ENCODE assay signal across 9 mouse cellular contexts in the genomic region with DNA sequence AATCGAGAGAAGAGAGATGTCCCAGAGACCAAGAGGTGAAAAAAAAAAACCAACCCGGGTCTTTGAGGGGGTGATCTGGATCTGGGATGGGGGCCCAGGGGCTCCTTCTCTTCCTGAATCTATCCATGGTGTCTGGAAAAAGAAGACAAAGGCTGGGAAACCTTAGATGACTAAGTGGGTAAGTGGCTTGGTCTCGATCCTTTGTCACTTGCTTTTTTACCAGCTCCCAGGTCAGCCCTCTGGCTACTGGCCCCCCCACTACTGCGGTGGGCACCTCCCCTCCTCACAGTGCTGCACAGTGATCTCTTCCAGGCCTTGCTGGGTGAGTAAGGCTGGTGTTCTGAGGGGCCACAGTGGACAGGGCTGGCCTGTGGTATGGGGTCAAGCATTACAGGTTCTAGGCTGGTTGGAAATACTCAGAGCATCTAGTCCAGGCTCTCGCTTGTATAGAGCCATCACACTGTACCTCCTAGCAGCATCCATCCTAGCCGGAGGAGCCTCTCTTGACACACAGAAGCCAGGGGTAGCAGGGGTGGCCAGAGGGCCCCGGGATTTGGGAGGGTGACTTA. TPM values are rescaled to one million over a fixed set of nuclear protein-coding genes. Genes with fewer than 3 reads are reported as not detected.
A peak's percentile ranks its signal among the peaks of the same experiment; 100 is the strongest.
DNase-seq lines count a peak whose midpoint lies in the region; ATAC-seq and TF ChIP-seq lines count a peak whose summit lies in the region.
"Had no signal": no experiment of that assay in that cellular context is flagged by ENCODE, and none has a peak within 500 bp of the region (broad histone marks: within the 10 kb centered on the region; RNA-seq: fewer than 3 reads in every experiment).

No protein-coding gene starts in this region.

- no peak for TF ChIP-seq CTCF in gastrocnemius, adult 2 months (IDR thresholded peaks at IDR 0.05)

- H3K27me3 ChIP-seq in lung, embryonic 16.5 days (ENCODE audit: control insufficient read depth, insufficient read depth, low read depth, low read length): no peaks in the 10 kb centered on the region
- no peaks in the 10 kb centered on the region for H3K27me3 ChIP-seq in limb, embryonic 10.5 days (ENCODE audit: low read depth, poor library complexity, severe bottlenecking)
- H3K27me3 ChIP-seq in stomach, embryonic 15.5 days (replicated peaks): no peaks in the 10 kb centered on the region

- no peak for ATAC-seq in lung, embryonic 16.5 days (ENCODE audit: low read depth)
- ATAC-seq in stomach, embryonic 15.5 days (ENCODE audit: insufficient read depth, low FRiP score, low read depth): no peak

- H3K27ac ChIP-seq in gastrocnemius, adult 2 months: peak overlapping the region; percentile 79
- H3K27ac ChIP-seq in lung, embryonic 16.5 days (ENCODE audit: low read length): no peak overlapping the region
- H3K27ac ChIP-seq in limb, embryonic 10.5 days: peak overlapping the region; percentile 96
- 0 out of 2 replicates have a peak overlapping the region, but pooled peaks have one; percentile 54 for H3K27ac ChIP-seq in stomach, embryonic 15.5 days
- H3K27ac ChIP-seq: liver, embryonic 14.5 days had no signal

- intact Hi-C loops in gastrocnemius, adult 2 months (cut with DNase I): no loop called here
- intact Hi-C loops in left cerebral cortex, postnatal 14 days (cut with DNase I): no loop called here

- WGBS in lung, embryonic 16.5 days: 37% methylated on average over 7 of the region's 7 CpGs
- WGBS in limb, embryonic 10.5 days: 47% methylated on average over 7 of the region's 7 CpGs
- 43% methylated on average over 7 of the region's 7 CpGs for WGBS in stomach, embryonic 15.5 days

- no peak overlapping the region for H3K4me3 ChIP-seq in gastrocnemius, adult 2 months
- H3K4me3 ChIP-seq in lung, embryonic 16.5 days (ENCODE audit: low read length): no peak overlapping the region
- peak overlapping the region; percentile 81; the same call in 1 of the 2 replicates for H3K4me3 ChIP-seq in limb, embryonic 10.5 days
- H3K4me3 ChIP-seq in stomach, embryonic 15.5 days (replicated peaks): no peak overlapping the region

- H3K9ac ChIP-seq in lung, embryonic 16.5 days (ENCODE audit: low read length): peak overlapping the region; percentile 84
- no peak overlapping the region for H3K9ac ChIP-seq in stomach, embryonic 15.5 days
- H3K9ac ChIP-seq: liver, embryonic 14.5 days had no signal

- H3K4me1 ChIP-seq in lung, embryonic 16.5 days (replicated peaks; ENCODE audit: control insufficient read depth, insufficient read depth, low read length): peaks cover 45% of the 10 kb centered on the region
- H3K4me1 ChIP-seq in limb, embryonic 10.5 days: peaks cover 78% of the 10 kb centered on the region
- peaks cover 33% of the 10 kb centered on the region for H3K4me1 ChIP-seq in stomach, embryonic 15.5 days

- H3K36me3 ChIP-seq in lung, embryonic 16.5 days (ENCODE audit: control insufficient read depth, insufficient read depth, low read length): peaks cover 6% of the 10 kb centered on the region
- peaks cover 20% of the 10 kb centered on the region for H3K36me3 ChIP-seq in limb, embryonic 10.5 days
- peaks cover 11% of the 10 kb centered on the region; the same call in 1 of the 2 replicates for H3K36me3 ChIP-seq in stomach, embryonic 15.5 days

- peak overlapping the region; percentile 92; the same call in 1 of the 2 replicates for H3K4me2 ChIP-seq in lung, embryonic 16.5 days (ENCODE audit: low read depth, low read length)
- peak overlapping the region; percentile 76 for H3K4me2 ChIP-seq in stomach, embryonic 15.5 days

- no peak for DNase-seq in gastrocnemius, adult 2 months
- DNase-seq in gastrocnemius, postnatal 4 days (ENCODE audit: low spot score in 2 of 2): no peak
- DNase-seq in lung, postnatal 25 days (ENCODE audit: low spot score): no peak
- DNase-seq in limb, embryonic 10.5 days (ENCODE audit: low spot score): no peak
- DNase-seq in adrenal gland, adult 2 months: no peak
- no peak for DNase-seq in left cerebral cortex, postnatal 14 days (ENCODE audit: low spot score in 2 of 2)

- no peaks in the 10 kb centered on the region for H3K9me3 ChIP-seq in lung, embryonic 16.5 days (ENCODE audit: control insufficient read depth, low read length)
- no peaks in the 10 kb centered on the region for H3K9me3 ChIP-seq in limb, embryonic 10.5 days (replicated peaks)
- H3K9me3 ChIP-seq in stomach, embryonic 15.5 days: no peaks in the 10 kb centered on the region

RNA-seq across cellular contexts. Expression of gene Dlg4, which starts 0.5 kb away (rescaled TPM):
- 1 to 10 TPM; 3.2 to 5.2 TPM for total RNA-seq in gastrocnemius, adult 2 months (2021)
- 10 to 100 TPM; 23.9 to 33.8 TPM for total RNA-seq in gastrocnemius, postnatal 4 days (2021)
- polyA plus RNA-seq in lung, embryonic 16.5 days (2015; fragmentation: Nextera tagmentation; extraction: Ambion mirVana): 5.5 and 7.9 TPM in 2 replicates
- 8.8 and 12.9 TPM in 2 replicates for polyA plus RNA-seq in limb, embryonic 10.5 days (2016; fragmentation: Nextera tagmentation; extraction: Ambion mirVana)
- 8.2 and 9.7 TPM in 2 replicates for polyA plus RNA-seq in stomach, embryonic 15.5 days (2015; fragmentation: Nextera tagmentation; extraction: Ambion mirVana)
- 10 to 100 TPM; 22.9 to 32.4 TPM for total RNA-seq in adrenal gland, adult 2 months (2021)
- 21.7 and 22.1 TPM in 2 replicates for polyA plus RNA-seq in adrenal gland, adult 2 months (2012; rRNA removed)
- total RNA-seq in left cerebral cortex, postnatal 14 days (2021): 1,000 to 10,000 TPM in 1 of 2 experiments, 100 to 1,000 TPM in 1; 1,000 to 1,075 TPM

RNA-seq across cellular contexts. Expression of gene Acadvl, which starts 2.1 kb away (rescaled TPM):
- 100 to 1,000 TPM; 266 to 502 TPM for total RNA-seq in gastrocnemius, adult 2 months (2021)
- total RNA-seq in gastrocnemius, postnatal 4 days (2021): 100 to 1,000 TPM; 233 to 241 TPM
- polyA plus RNA-seq in lung, embryonic 16.5 days (2015; fragmentation: Nextera tagmentation; extraction: Ambion mirVana): 90.0 and 92.0 TPM in 2 replicates
- 36.4 and 52.1 TPM in 2 replicates for polyA plus RNA-seq in limb, embryonic 10.5 days (2016; fragmentation: Nextera tagmentation; extraction: Ambion mirVana)
- 84.8 and 95.4 TPM in 2 replicates for polyA plus RNA-seq in stomach, embryonic 15.5 days (2015; fragmentation: Nextera tagmentation; extraction: Ambion mirVana)
- 100 to 1,000 TPM; 426 to 754 TPM for total RNA-seq in adrenal gland, adult 2 months (2021)
- 171 and 186 TPM in 2 replicates for polyA plus RNA-seq in adrenal gland, adult 2 months (2012; rRNA removed)
- 10 to 100 TPM; 50.7 to 53.6 TPM for total RNA-seq in left cerebral cortex, postnatal 14 days (2021)

RNA-seq across cellular contexts. Expression of gene Dvl2, which starts 16.9 kb away (rescaled TPM):
- 1 to 10 TPM; 3.6 to 5.0 TPM for total RNA-seq in gastrocnemius, adult 2 months (2021)
- 10 to 100 TPM; 19.1 to 22.8 TPM for total RNA-seq in gastrocnemius, postnatal 4 days (2021)
- 30.1 and 30.7 TPM in 2 replicates for polyA plus RNA-seq in lung, embryonic 16.5 days (2015; fragmentation: Nextera tagmentation; extraction: Ambion mirVana)
- 65.2 and 70.6 TPM in 2 replicates for polyA plus RNA-seq in limb, embryonic 10.5 days (2016; fragmentation: Nextera tagmentation; extraction: Ambion mirVana)
- polyA plus RNA-seq in stomach, embryonic 15.5 days (2015; fragmentation: Nextera tagmentation; extraction: Ambion mirVana): 31.9 and 33.9 TPM in 2 replicates
- total RNA-seq in adrenal gland, adult 2 months (2021): 10 to 100 TPM; 11.2 to 12.2 TPM
- polyA plus RNA-seq in adrenal gland, adult 2 months (2012; rRNA removed): 20.2 and 22.2 TPM in 2 replicates
- 10 to 100 TPM; 27.3 to 30.0 TPM for total RNA-seq in left cerebral cortex, postnatal 14 days (2021)

RNA-seq across cellular contexts. Expression of gene Phf23, which starts 21.7 kb away (rescaled TPM):
- 10 to 100 TPM; 19.2 to 21.8 TPM for total RNA-seq in gastrocnemius, adult 2 months (2021)
- 10 to 100 TPM; 31.5 to 34.7 TPM for total RNA-seq in gastrocnemius, postnatal 4 days (2021)
- polyA plus RNA-seq in lung, embryonic 16.5 days (2015; fragmentation: Nextera tagmentation; extraction: Ambion mirVana): 58.1 and 59.5 TPM in 2 replicates
- polyA plus RNA-seq in limb, embryonic 10.5 days (2016; fragmentation: Nextera tagmentation; extraction: Ambion mirVana): 101 and 106 TPM in 2 replicates
- 59.4 and 61.8 TPM in 2 replicates for polyA plus RNA-seq in stomach, embryonic 15.5 days (2015; fragmentation: Nextera tagmentation; extraction: Ambion mirVana)
- 10 to 100 TPM; 52.2 to 57.6 TPM for total RNA-seq in adrenal gland, adult 2 months (2021)
- 9.7 and 19.0 TPM in 2 replicates for polyA plus RNA-seq in adrenal gland, adult 2 months (2012; rRNA removed)
- 10 to 100 TPM; 39.2 to 40.2 TPM for total RNA-seq in left cerebral cortex, postnatal 14 days (2021)

RNA-seq across cellular contexts. Expression of gene Gabarap, which starts 26.3 kb away (rescaled TPM):
- 100 to 1,000 TPM; 194 to 232 TPM for total RNA-seq in gastrocnemius, adult 2 months (2021)
- total RNA-seq in gastrocnemius, postnatal 4 days (2021): 100 to 1,000 TPM; 234 to 246 TPM
- 515 and 536 TPM in 2 replicates for polyA plus RNA-seq in lung, embryonic 16.5 days (2015; fragmentation: Nextera tagmentation; extraction: Ambion mirVana)
- polyA plus RNA-seq in limb, embryonic 10.5 days (2016; fragmentation: Nextera tagmentation; extraction: Ambion mirVana): 280 and 332 TPM in 2 replicates
- polyA plus RNA-seq in stomach, embryonic 15.5 days (2015; fragmentation: Nextera tagmentation; extraction: Ambion mirVana): 459 and 473 TPM in 2 replicates
- 100 to 1,000 TPM; 487 to 580 TPM for total RNA-seq in adrenal gland, adult 2 months (2021)
- polyA plus RNA-seq in adrenal gland, adult 2 months (2012; rRNA removed): 226 and 315 TPM in 2 replicates
- 100 to 1,000 TPM; 213 to 217 TPM for total RNA-seq in left cerebral cortex, postnatal 14 days (2021)

Comparison
In these comparisons a context has a peak if more than half of its experiments do, and no peak if none do; other contexts are left out.
1. RNA of gene Dlg4, which starts 0.5 kb away (total RNA-seq): 1,000 to 1,075 TPM in left cerebral cortex, postnatal 14 days; 23.9 to 33.8 TPM in gastrocnemius, postnatal 4 days, 22.9 to 32.4 TPM in adrenal gland, adult 2 months and 3.2 to 5.2 TPM in gastrocnemius, adult 2 months; every median in the first group is over 10 times any median in the second.
2. RNA of gene Acadvl, which starts 2.1 kb away (total RNA-seq): 426 to 754 TPM in adrenal gland, adult 2 months, 266 to 502 TPM in gastrocnemius, adult 2 months and 233 to 241 TPM in gastrocnemius, postnatal 4 days; 50.7 to 53.6 TPM in left cerebral cortex, postnatal 14 days; every median in the first group is over 4 times any median in the second.